Comparison of ENCODE assay signal across 24 mouse cellular contexts in the genomic region with DNA sequence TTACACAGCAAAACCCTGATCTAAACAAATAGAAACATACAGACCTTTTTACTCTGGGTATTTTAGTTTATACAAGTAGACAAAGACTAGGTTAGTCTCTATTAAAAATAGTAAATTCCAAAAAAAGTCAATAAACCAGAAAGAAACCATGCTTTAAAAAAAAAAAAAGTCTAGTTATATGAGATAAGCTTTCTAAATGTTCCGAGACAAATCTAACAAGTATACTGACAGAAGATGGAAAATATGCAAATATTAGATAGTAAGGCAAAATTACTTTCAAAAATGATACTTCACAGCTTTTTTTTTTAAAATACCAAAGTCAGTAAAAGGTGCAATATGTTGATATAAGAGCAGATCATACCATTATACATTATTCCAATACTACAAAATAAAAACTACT.
"Had no signal": no experiment of that assay in that cellular context is flagged by ENCODE, and none has a peak within 500 bp of the region (broad histone marks: within the 10 kb centered on the region; RNA-seq: fewer than 3 reads in every experiment).

No protein-coding gene starts in this region.

- H3K4me1 ChIP-seq: heart, embryonic 10.5 days; heart, embryonic 12.5 days; hindbrain, embryonic 10.5 days; hindbrain, embryonic 12.5 days; limb, embryonic 13.5 days; limb, embryonic 15.5 days; liver, embryonic 15.5 days had no signal

- H3K27ac ChIP-seq: heart, embryonic 10.5 days; hindbrain, embryonic 10.5 days; hindbrain, embryonic 12.5 days; hindbrain, embryonic 14.5 days; limb, embryonic 13.5 days; limb, embryonic 15.5 days; liver, embryonic 13.5 days; liver, embryonic 15.5 days had no signal

- H3K4me2 ChIP-seq: heart, embryonic 12.5 days; hindbrain, embryonic 12.5 days; hindbrain, embryonic 14.5 days; limb, embryonic 13.5 days; limb, embryonic 15.5 days; liver, embryonic 13.5 days; liver, embryonic 15.5 days had no signal

- H3K9ac ChIP-seq: heart, embryonic 12.5 days; hindbrain, embryonic 12.5 days; hindbrain, embryonic 14.5 days; limb, embryonic 13.5 days; limb, embryonic 15.5 days; liver, embryonic 13.5 days; liver, embryonic 15.5 days; liver, postnatal 0 days had no signal

- H3K9me3 ChIP-seq: heart, embryonic 10.5 days; heart, embryonic 12.5 days; hindbrain, embryonic 10.5 days; hindbrain, embryonic 12.5 days; limb, embryonic 13.5 days; limb, embryonic 15.5 days; liver, embryonic 13.5 days; liver, embryonic 15.5 days had no signal

- H3K4me3 ChIP-seq: heart, embryonic 10.5 days; heart, embryonic 12.5 days; hindbrain, embryonic 10.5 days; hindbrain, embryonic 12.5 days; limb, embryonic 13.5 days; limb, embryonic 15.5 days; liver, embryonic 13.5 days; liver, embryonic 15.5 days had no signal

- H3K27me3 ChIP-seq: heart, embryonic 12.5 days; hindbrain, embryonic 12.5 days; limb, embryonic 13.5 days; limb, embryonic 15.5 days; liver, embryonic 13.5 days; liver, embryonic 15.5 days had no signal

- DNase-seq: gastrocnemius, postnatal 14 days; gastrocnemius, postnatal 36 days; heart, adult 18-20 months; heart, postnatal 10 days; heart, postnatal 4 days; kidney, adult 11 months; kidney, adult 2 months; kidney, postnatal 10 days; kidney, postnatal 36 days; layer of hippocampus, adult 9-11 months; layer of hippocampus, postnatal 36 days; left cerebral cortex, postnatal 4 days; liver, embryonic 13.5 days; liver, postnatal 0 days had no signal

- ATAC-seq: hindbrain, embryonic 16.5 days; intestine, embryonic 16.5 days; liver, postnatal 0 days had no signal
